Mouse (Mus musculus): ENCODE results near the gene Ptpru. TPM values are rescaled to one million over a fixed set of nuclear protein-coding genes. Genes with fewer than 3 reads are reported as not detected.
"Not testable (repeated sequence)": the region's sequence is repeated elsewhere in the genome, so short reads cannot be mapped to it uniquely, and the experiment has no call there.

Ptpru gene
- polyA plus RNA-seq, 1 experiment from 2014 or later: 5.7 TPM

- no peak for ATAC-seq (replicated peaks; ENCODE audit: low FRiP score, low TSS enrichment, low read depth)
- Histone ChIP-seq H3K27me3 (replicated peaks; ENCODE audit: control insufficient read depth, insufficient read depth, low read length) (no peaks in the 10 kb centered on the region), H3K4me1 (replicated peaks; ENCODE audit: control insufficient read depth, insufficient read depth, low read length) (no peaks in the 10 kb centered on the region), H3K4me2 (ENCODE audit: low read length) (no peak overlapping the region), H3K9me3 (ENCODE audit: control insufficient read depth, low read length) (no peaks in the 10 kb centered on the region), H3K4me3 (ENCODE audit: low read depth, low read length) (no peak overlapping the region), H3K9ac (ENCODE audit: low read length) (no peak overlapping the region), H3K27ac (ENCODE audit: low read depth) (no peak overlapping the region), H3K36me3 (ENCODE audit: control insufficient read depth, insufficient read depth, low read length) (no peaks in the 10 kb centered on the region)
- no peak for DNase-seq (ENCODE audit: low spot score)
- 77% methylated on average over 7 of the region's 7 CpGs for WGBS
Measured at GRCm38 (mm10) chr4:131813798-131814197, 24.3 kb downstream of the Ptpru start.

- H3K36me3 ChIP-seq (ENCODE audit: control insufficient read depth, insufficient read depth, low read length): no peaks in the 10 kb centered on the region
- DNase-seq (ENCODE audit: low spot score): no peak
- no peak for ATAC-seq (replicated peaks; ENCODE audit: low FRiP score, low TSS enrichment, low read depth)
Measured at GRCm38 (mm10) chr4:131812458-131812857, 25.6 kb downstream of the Ptpru start.

GRCm38 (mm10) chr4:131805255-131805654 is 32.8 kb downstream of the Ptpru start:
- H3K36me3 ChIP-seq (ENCODE audit: control insufficient read depth, insufficient read depth, low read length): no peaks in the 10 kb centered on the region
- DNase-seq (ENCODE audit: low spot score) (no peak), ATAC-seq (replicated peaks; ENCODE audit: low FRiP score, low TSS enrichment, low read depth) (no peak)
- H3K27ac ChIP-seq (ENCODE audit: low read depth): no peak overlapping the region
- no peak overlapping the region for H3K4me2 ChIP-seq (ENCODE audit: low read length)
- H3K9ac ChIP-seq (ENCODE audit: low read length): no peak overlapping the region
- H3K4me1 ChIP-seq (replicated peaks; ENCODE audit: control insufficient read depth, insufficient read depth, low read length): peaks cover 5% of the 10 kb centered on the region; the same call in 1 of the 2 replicates
- no peaks in the 10 kb centered on the region for H3K9me3 ChIP-seq (ENCODE audit: control insufficient read depth, low read length)
- no peak overlapping the region for H3K4me3 ChIP-seq (ENCODE audit: low read depth, low read length)
- WGBS: 77% methylated on average over 3 of the region's 3 CpGs
- no peaks in the 10 kb centered on the region for H3K27me3 ChIP-seq (replicated peaks; ENCODE audit: control insufficient read depth, insufficient read depth, low read length)

More at GRCm38 (mm10) chr4:131812458-131812857, 25.6 kb downstream of the Ptpru start:
- Histone ChIP-seq H3K4me2 (ENCODE audit: low read length) (no peak overlapping the region), H3K27ac (ENCODE audit: low read depth) (no peak overlapping the region), H3K4me3 (ENCODE audit: low read depth, low read length) (no peak overlapping the region), H3K9me3 (ENCODE audit: control insufficient read depth, low read length) (no peaks in the 10 kb centered on the region), H3K4me1 (replicated peaks; ENCODE audit: control insufficient read depth, insufficient read depth, low read length) (no peaks in the 10 kb centered on the region), H3K9ac (ENCODE audit: low read length) (no peak overlapping the region), H3K27me3 (replicated peaks; ENCODE audit: control insufficient read depth, insufficient read depth, low read length) (no peaks in the 10 kb centered on the region)
- WGBS: 85% methylated on average over 11 of the region's 11 CpGs

GRCm38 (mm10) chr4:131804732-131805131 is 33.4 kb downstream of the Ptpru start:
- H3K9ac ChIP-seq (ENCODE audit: low read length); H3K36me3 ChIP-seq (ENCODE audit: control insufficient read depth, insufficient read depth, low read length); H3K4me2 ChIP-seq (ENCODE audit: low read length); H3K9me3 ChIP-seq (ENCODE audit: control insufficient read depth, low read length); H3K4me1 ChIP-seq (replicated peaks; ENCODE audit: control insufficient read depth, insufficient read depth, low read length); H3K27ac ChIP-seq (ENCODE audit: low read depth); H3K27me3 ChIP-seq (replicated peaks; ENCODE audit: control insufficient read depth, insufficient read depth, low read length); H3K4me3 ChIP-seq (ENCODE audit: low read depth, low read length); DNase-seq (ENCODE audit: low spot score): not testable (repeated sequence)
- 98% methylated on average over 5 of the region's 6 CpGs for WGBS
- peak; percentile 53; the same call in 1 of the 2 replicates for ATAC-seq (replicated peaks; ENCODE audit: low FRiP score, low TSS enrichment, low read depth)

- Histone ChIP-seq H3K27ac (ENCODE audit: low read depth) (no peak overlapping the region; the same call in 1 of the 2 replicates), H3K4me2 (ENCODE audit: low read length) (no peak overlapping the region), H3K4me1 (replicated peaks; ENCODE audit: control insufficient read depth, insufficient read depth, low read length) (peaks cover 5% of the 10 kb centered on the region; the same call in 1 of the 2 replicates), H3K4me3 (ENCODE audit: low read depth, low read length) (no peak overlapping the region), H3K36me3 (ENCODE audit: control insufficient read depth, insufficient read depth, low read length) (no peaks in the 10 kb centered on the region), H3K9ac (ENCODE audit: low read length) (no peak overlapping the region), H3K9me3 (ENCODE audit: control insufficient read depth, low read length) (no peaks in the 10 kb centered on the region), H3K27me3 (replicated peaks; ENCODE audit: control insufficient read depth, insufficient read depth, low read length) (no peaks in the 10 kb centered on the region)
- DNase-seq (ENCODE audit: low spot score) (no peak), ATAC-seq (replicated peaks; ENCODE audit: low FRiP score, low TSS enrichment, low read depth) (no peak)
- WGBS: 51% methylated on average over 9 of the region's 9 CpGs
Measured at GRCm38 (mm10) chr4:131803846-131804245, 34.2 kb downstream of the Ptpru start.

GRCm38 (mm10) chr4:131798968-131799367 is 39.1 kb downstream of the Ptpru start:
- ATAC-seq (replicated peaks; ENCODE audit: low FRiP score, low TSS enrichment, low read depth): no peak
- no peaks in the 10 kb centered on the region for H3K9me3 ChIP-seq (ENCODE audit: control insufficient read depth, low read length)
- no peak for DNase-seq (ENCODE audit: low spot score)
- no peaks in the 10 kb centered on the region for H3K36me3 ChIP-seq (ENCODE audit: control insufficient read depth, insufficient read depth, low read length)
- peaks cover 4% of the 10 kb centered on the region; the same call in 1 of the 2 replicates for H3K4me1 ChIP-seq (replicated peaks; ENCODE audit: control insufficient read depth, insufficient read depth, low read length)
- 54% methylated on average over 3 of the region's 4 CpGs for WGBS
- no peak overlapping the region for H3K4me2 ChIP-seq (ENCODE audit: low read length)
- H3K27ac ChIP-seq (ENCODE audit: low read depth): no peak overlapping the region
- no peak overlapping the region for H3K9ac ChIP-seq (ENCODE audit: low read length)
- H3K4me3 ChIP-seq (ENCODE audit: low read depth, low read length): no peak overlapping the region
- H3K27me3 ChIP-seq (replicated peaks; ENCODE audit: control insufficient read depth, insufficient read depth, low read length): no peaks in the 10 kb centered on the region

GRCm38 (mm10) chr4:131797920-131798319 is 40.2 kb downstream of the Ptpru start:
- H3K4me2 ChIP-seq (ENCODE audit: low read length): no peak overlapping the region
- H3K9ac ChIP-seq (ENCODE audit: low read length): no peak overlapping the region
- no peaks in the 10 kb centered on the region for H3K36me3 ChIP-seq (ENCODE audit: control insufficient read depth, insufficient read depth, low read length)
- no peaks in the 10 kb centered on the region for H3K27me3 ChIP-seq (replicated peaks; ENCODE audit: control insufficient read depth, insufficient read depth, low read length)
- WGBS: 64% methylated on average over 12 of the region's 12 CpGs
- no peak overlapping the region for H3K4me3 ChIP-seq (ENCODE audit: low read depth, low read length)
- no peaks in the 10 kb centered on the region for H3K4me1 ChIP-seq (replicated peaks; ENCODE audit: control insufficient read depth, insufficient read depth, low read length)
- no peak for ATAC-seq (replicated peaks; ENCODE audit: low FRiP score, low TSS enrichment, low read depth)
- no peak overlapping the region for H3K27ac ChIP-seq (ENCODE audit: low read depth)
- DNase-seq (ENCODE audit: low spot score): no peak
- H3K9me3 ChIP-seq (ENCODE audit: control insufficient read depth, low read length): no peaks in the 10 kb centered on the region

- no peak for ATAC-seq (replicated peaks; ENCODE audit: low FRiP score, low TSS enrichment, low read depth)
- Histone ChIP-seq H3K36me3 (ENCODE audit: control insufficient read depth, insufficient read depth, low read length) (no peaks in the 10 kb centered on the region), H3K4me2 (ENCODE audit: low read length) (no peak overlapping the region), H3K4me3 (ENCODE audit: low read depth, low read length) (no peak overlapping the region), H3K9ac (ENCODE audit: low read length) (no peak overlapping the region), H3K4me1 (replicated peaks; ENCODE audit: control insufficient read depth, insufficient read depth, low read length) (no peaks in the 10 kb centered on the region), H3K27me3 (replicated peaks; ENCODE audit: control insufficient read depth, insufficient read depth, low read length) (no peaks in the 10 kb centered on the region), H3K9me3 (ENCODE audit: control insufficient read depth, low read length) (no peaks in the 10 kb centered on the region), H3K27ac (ENCODE audit: low read depth) (no peak overlapping the region)
- WGBS: 89% methylated on average over 7 of the region's 7 CpGs
- DNase-seq (ENCODE audit: low spot score): no peak
Measured at GRCm38 (mm10) chr4:131797483-131797882, 40.6 kb downstream of the Ptpru start.

- H3K27me3 ChIP-seq (replicated peaks; ENCODE audit: control insufficient read depth, insufficient read depth, low read length): no peaks in the 10 kb centered on the region
- ATAC-seq (replicated peaks; ENCODE audit: low FRiP score, low TSS enrichment, low read depth) (no peak), DNase-seq (ENCODE audit: low spot score) (no peak)
- H3K9ac ChIP-seq (ENCODE audit: low read length): no peak overlapping the region
- no peaks in the 10 kb centered on the region for H3K9me3 ChIP-seq (ENCODE audit: control insufficient read depth, low read length)
- no peak overlapping the region for H3K4me2 ChIP-seq (ENCODE audit: low read length)
- no peaks in the 10 kb centered on the region for H3K36me3 ChIP-seq (ENCODE audit: control insufficient read depth, insufficient read depth, low read length)
- no peak overlapping the region for H3K4me3 ChIP-seq (ENCODE audit: low read depth, low read length)
- H3K4me1 ChIP-seq (replicated peaks; ENCODE audit: control insufficient read depth, insufficient read depth, low read length): no peaks in the 10 kb centered on the region
- WGBS: 75% methylated on average over 14 of the region's 14 CpGs
- no peak overlapping the region for H3K27ac ChIP-seq (ENCODE audit: low read depth)
Measured at GRCm38 (mm10) chr4:131796312-131797080, 41.6 kb downstream of the Ptpru start.

All from intestine, embryonic 14.5 days (tissue).